Mouse (Mus musculus): ENCODE measurements around the gene Hk1. TPM values are rescaled to one million over a fixed set of nuclear protein-coding genes. Genes with fewer than 3 reads are reported as not detected.

Hk1 gene
- polyA plus RNA-seq, 1 experiment from 2014 or later: 30.7 TPM

DNA sequence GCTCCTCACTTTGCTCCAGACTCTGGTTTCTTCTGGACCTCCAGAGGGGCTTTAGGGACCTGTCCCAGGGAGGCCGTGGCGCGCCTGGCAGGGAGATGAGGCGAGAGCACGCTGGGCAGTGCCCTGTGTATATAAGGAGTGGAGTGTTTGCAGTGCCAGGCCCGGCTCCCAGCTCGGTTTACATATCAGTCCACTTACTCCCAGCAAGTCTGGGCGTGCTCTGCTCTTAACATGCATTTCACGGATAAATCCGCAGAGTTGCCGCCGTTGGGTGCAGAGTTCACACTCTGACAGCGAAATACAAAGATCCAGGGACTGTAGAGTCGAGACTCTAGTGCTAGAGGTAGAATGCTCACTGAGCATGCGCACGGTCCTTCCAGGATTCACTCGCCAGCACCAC, 156.9 kb downstream of the Hk1 start:
- no peak overlapping the region for H3K4me3 ChIP-seq (ENCODE audit: low read depth, low read length)
- H3K9me3 ChIP-seq (ENCODE audit: low read length): no peaks in the 10 kb centered on the region
- no peak overlapping the region for H3K9ac ChIP-seq (replicated peaks)
- 80% methylated on average over 17 of the region's 17 CpGs for WGBS (ENCODE audit: insufficient replicate concordance)
- no peaks in the 10 kb centered on the region for H3K36me3 ChIP-seq (replicated peaks; ENCODE audit: insufficient read depth, low read length)
- no peak overlapping the region for H3K27ac ChIP-seq (ENCODE audit: low read depth)
- no peaks in the 10 kb centered on the region for H3K27me3 ChIP-seq (ENCODE audit: insufficient read depth, low read length)
- ATAC-seq (no peak), DNase-seq (no peak)
- peaks cover 29% of the 10 kb centered on the region for H3K4me1 ChIP-seq (ENCODE audit: insufficient read depth)
- H3K4me2 ChIP-seq (ENCODE audit: low read depth, low read length): no peak overlapping the region
- TF ChIP-seq CTCF (IDR thresholded peaks at IDR 0.05; ENCODE audit: low read depth): no peak
- TF ChIP-seq EP300 (IDR thresholded peaks at IDR 0.05; ENCODE audit: low read depth): no peak

GRCm38 (mm10) chr10:62221647-62222046, 158.1 kb downstream of the Hk1 start:
- Histone ChIP-seq H3K9ac (replicated peaks) (no peak overlapping the region), H3K27ac (ENCODE audit: low read depth) (no peak overlapping the region), H3K4me3 (ENCODE audit: low read depth, low read length) (no peak overlapping the region), H3K4me2 (ENCODE audit: low read depth, low read length) (no peak overlapping the region), H3K9me3 (ENCODE audit: low read length) (no peaks in the 10 kb centered on the region), H3K4me1 (ENCODE audit: insufficient read depth) (peaks cover 35% of the 10 kb centered on the region), H3K36me3 (replicated peaks; ENCODE audit: insufficient read depth, low read length) (no peaks in the 10 kb centered on the region), H3K27me3 (ENCODE audit: insufficient read depth, low read length) (no peaks in the 10 kb centered on the region)
- WGBS (ENCODE audit: insufficient replicate concordance): 63% methylated on average over 2 of the region's 2 CpGs
- ATAC-seq (no peak), DNase-seq (no peak)
- TF ChIP-seq EP300 (IDR thresholded peaks at IDR 0.05; ENCODE audit: low read depth) (no peak), CTCF (IDR thresholded peaks at IDR 0.05; ENCODE audit: low read depth) (no peak)

GRCm38 (mm10) chr10:62220732-62221514, 158.8 kb downstream of the Hk1 start:
- DNase-seq (no peak), ATAC-seq (no peak)
- peaks cover 41% of the 10 kb centered on the region for H3K4me1 ChIP-seq (ENCODE audit: insufficient read depth)
- H3K27me3 ChIP-seq (ENCODE audit: insufficient read depth, low read length): no peaks in the 10 kb centered on the region
- no peaks in the 10 kb centered on the region for H3K9me3 ChIP-seq (ENCODE audit: low read length)
- H3K9ac ChIP-seq (replicated peaks): no peak overlapping the region
- no peaks in the 10 kb centered on the region for H3K36me3 ChIP-seq (replicated peaks; ENCODE audit: insufficient read depth, low read length)
- no peak overlapping the region for H3K4me2 ChIP-seq (ENCODE audit: low read depth, low read length)
- WGBS (ENCODE audit: insufficient replicate concordance): 64% methylated on average over 8 of the region's 8 CpGs
- no peak overlapping the region for H3K27ac ChIP-seq (ENCODE audit: low read depth)
- no peak overlapping the region for H3K4me3 ChIP-seq (ENCODE audit: low read depth, low read length)
- TF ChIP-seq EP300 (IDR thresholded peaks at IDR 0.05; ENCODE audit: low read depth) (no peak), CTCF (IDR thresholded peaks at IDR 0.05; ENCODE audit: low read depth) (no peak)

Other genes starting within 250 kb of the Hk1 start
- not detected in 2 replicates for gene Neurog3, start 246.8 kb downstream of the Hk1 start, polyA plus RNA-seq (2015; fragmentation: Nextera tagmentation; extraction: Ambion mirVana)
- gene Fam241b, start 236.0 kb downstream of the Hk1 start, polyA plus RNA-seq (2015; fragmentation: Nextera tagmentation; extraction: Ambion mirVana): 0.64 and 0.69 TPM in 2 replicates
- 11.5 and 13.0 TPM in 2 replicates for gene Tspan15, start 148.7 kb downstream of the Hk1 start, polyA plus RNA-seq (2015; fragmentation: Nextera tagmentation; extraction: Ambion mirVana)
- gene Tacr2, start 127.5 kb downstream of the Hk1 start, polyA plus RNA-seq (2015; fragmentation: Nextera tagmentation; extraction: Ambion mirVana): not detected in 2 replicates
- 0.45 and 0.48 TPM in 2 replicates for gene Hkdc1, start 42.6 kb upstream of the Hk1 start, polyA plus RNA-seq (2015; fragmentation: Nextera tagmentation; extraction: Ambion mirVana)
- gene 4930507D05Rik, start 69.6 kb upstream of the Hk1 start, polyA plus RNA-seq (2015; fragmentation: Nextera tagmentation; extraction: Ambion mirVana): 0.12 TPM in 1 of 2 replicates, not detected in the other
- gene Supv3l1, start 69.8 kb upstream of the Hk1 start, polyA plus RNA-seq (2015; fragmentation: Nextera tagmentation; extraction: Ambion mirVana): 7.3 and 8.6 TPM in 2 replicates
- gene Vps26a, start 106.9 kb upstream of the Hk1 start, polyA plus RNA-seq (2015; fragmentation: Nextera tagmentation; extraction: Ambion mirVana): 32.1 and 33.8 TPM in 2 replicates
- gene Srgn, start 147.5 kb upstream of the Hk1 start, polyA plus RNA-seq (2015; fragmentation: Nextera tagmentation; extraction: Ambion mirVana): 108 and 110 TPM in 2 replicates
- 6.5 and 7.2 TPM in 2 replicates for gene Kif1bp, start 198.5 kb upstream of the Hk1 start, polyA plus RNA-seq (2015; fragmentation: Nextera tagmentation; extraction: Ambion mirVana)
- gene Ddx21, start 222.4 kb upstream of the Hk1 start, polyA plus RNA-seq (2015; fragmentation: Nextera tagmentation; extraction: Ambion mirVana): 7.2 and 8.3 TPM in 2 replicates

Measured in liver, postnatal 0 days (tissue).